Mouse (Mus musculus): ENCODE results near the gene Exosc8. TPM values are rescaled to one million over a fixed set of nuclear protein-coding genes. Genes with fewer than 3 reads are reported as not detected.
"Not testable (repeated sequence)": the region's sequence is repeated elsewhere in the genome, so short reads cannot be mapped to it uniquely, and the experiment has no call there.

Exosc8 gene
- polyA plus RNA-seq, 1 experiment: 25.5 TPM

- WGBS: 84% methylated on average over 14 of the region's 14 CpGs
- no peak for TF ChIP-seq POLR2A (IDR thresholded peaks at IDR 0.05; ENCODE audit: low read depth, low read length)
- no peak for TF ChIP-seq CTCF (IDR thresholded peaks at IDR 0.05; ENCODE audit: extremely low read depth, insufficient read depth, insufficient read length, insufficient replicate concordance)
- H3K27ac ChIP-seq (ENCODE audit: insufficient read depth, low read length): no peak overlapping the region
Observed at GRCm38 (mm10) chr3:54766034-54766433, 30.8 kb upstream of the Exosc8 start.

GRCm38 (mm10) chr3:54765521-54765920, 30.3 kb upstream of the Exosc8 start:
- H3K36me3 ChIP-seq (ENCODE audit: control insufficient read depth, insufficient read depth, low read length); H3K27me3 ChIP-seq (ENCODE audit: control insufficient read depth, insufficient read depth, low read length); H3K4me3 ChIP-seq (ENCODE audit: extremely low read depth, insufficient read depth, insufficient read length); H3K4me1 ChIP-seq (ENCODE audit: control insufficient read depth, insufficient read depth, insufficient read length); DNase-seq (ENCODE audit: low read depth in 1 of 2, low spot score in 2 of 2); H3K27ac ChIP-seq (ENCODE audit: insufficient read depth, low read length): not testable (repeated sequence)
- 89% methylated on average over 6 of the region's 6 CpGs for WGBS

More at GRCm38 (mm10) chr3:54766034-54766433, 30.8 kb upstream of the Exosc8 start:
- no peak for DNase-seq (ENCODE audit: low read depth in 1 of 2, low spot score in 2 of 2)
- Histone ChIP-seq H3K4me1 (ENCODE audit: control insufficient read depth, insufficient read depth, insufficient read length) (no peaks in the 10 kb centered on the region), H3K4me3 (ENCODE audit: extremely low read depth, insufficient read depth, insufficient read length) (no peak overlapping the region), H3K27me3 (ENCODE audit: control insufficient read depth, insufficient read depth, low read length) (no peaks in the 10 kb centered on the region), H3K36me3 (ENCODE audit: control insufficient read depth, insufficient read depth, low read length) (no peaks in the 10 kb centered on the region)

GRCm38 (mm10) chr3:54764418-54764817, 29.2 kb upstream of the Exosc8 start:
- no peak for DNase-seq (ENCODE audit: low read depth in 1 of 2, low spot score in 2 of 2)

GRCm38 (mm10) chr3:54761258-54761657, 26.1 kb upstream of the Exosc8 start:
- Histone ChIP-seq H3K4me3 (ENCODE audit: extremely low read depth, insufficient read depth, insufficient read length) (no peak overlapping the region), H3K27me3 (ENCODE audit: control insufficient read depth, insufficient read depth, low read length) (peaks cover 3% of the 10 kb centered on the region; the same call in 1 of the 2 replicates), H3K4me1 (ENCODE audit: control insufficient read depth, insufficient read depth, insufficient read length) (no peaks in the 10 kb centered on the region), H3K36me3 (ENCODE audit: control insufficient read depth, insufficient read depth, low read length) (no peaks in the 10 kb centered on the region), H3K27ac (ENCODE audit: insufficient read depth, low read length) (no peak overlapping the region)
- 86% methylated on average over 1 of the region's 1 CpGs for WGBS
- no peak for DNase-seq (ENCODE audit: low read depth in 1 of 2, low spot score in 2 of 2)
- TF ChIP-seq POLR2A (IDR thresholded peaks at IDR 0.05; ENCODE audit: low read depth, low read length): no peak
- no peak for TF ChIP-seq CTCF (IDR thresholded peaks at IDR 0.05; ENCODE audit: extremely low read depth, insufficient read depth, insufficient read length, insufficient replicate concordance)

More at GRCm38 (mm10) chr3:54764418-54764817, 29.2 kb upstream of the Exosc8 start:
- no peaks in the 10 kb centered on the region for H3K36me3 ChIP-seq (ENCODE audit: control insufficient read depth, insufficient read depth, low read length)
- H3K4me3 ChIP-seq (ENCODE audit: extremely low read depth, insufficient read depth, insufficient read length): no peak overlapping the region
- H3K27ac ChIP-seq (ENCODE audit: insufficient read depth, low read length): no peak overlapping the region
- H3K4me1 ChIP-seq (ENCODE audit: control insufficient read depth, insufficient read depth, insufficient read length): no peaks in the 10 kb centered on the region
- H3K27me3 ChIP-seq (ENCODE audit: control insufficient read depth, insufficient read depth, low read length): no peaks in the 10 kb centered on the region
- no peak for TF ChIP-seq POLR2A (IDR thresholded peaks at IDR 0.05; ENCODE audit: low read depth, low read length)
- TF ChIP-seq CTCF (IDR thresholded peaks at IDR 0.05; ENCODE audit: extremely low read depth, insufficient read depth, insufficient read length, insufficient replicate concordance): no peak
- WGBS: 88% methylated on average over 18 of the region's 18 CpGs

- WGBS: 88% methylated on average over 15 of the region's 15 CpGs
- no peak for DNase-seq (ENCODE audit: low read depth in 1 of 2, low spot score in 2 of 2)
- Histone ChIP-seq H3K4me1 (ENCODE audit: control insufficient read depth, insufficient read depth, insufficient read length) (no peaks in the 10 kb centered on the region), H3K27me3 (ENCODE audit: control insufficient read depth, insufficient read depth, low read length) (peaks cover 7% of the 10 kb centered on the region; the same call in 1 of the 2 replicates), H3K4me3 (ENCODE audit: extremely low read depth, insufficient read depth, insufficient read length) (no peak overlapping the region), H3K27ac (ENCODE audit: insufficient read depth, low read length) (no peak overlapping the region), H3K36me3 (ENCODE audit: control insufficient read depth, insufficient read depth, low read length) (no peaks in the 10 kb centered on the region)
- no peak for TF ChIP-seq POLR2A (IDR thresholded peaks at IDR 0.05; ENCODE audit: low read depth, low read length)
Observed at GRCm38 (mm10) chr3:54760321-54761115, 25.3 kb upstream of the Exosc8 start.

GRCm38 (mm10) chr3:54759211-54759610, 24.0 kb upstream of the Exosc8 start:
- no peak overlapping the region for H3K4me3 ChIP-seq (ENCODE audit: extremely low read depth, insufficient read depth, insufficient read length)
- 84% methylated on average over 9 of the region's 9 CpGs for WGBS
- DNase-seq (ENCODE audit: low read depth in 1 of 2, low spot score in 2 of 2): no peak
- TF ChIP-seq POLR2A (IDR thresholded peaks at IDR 0.05; ENCODE audit: low read depth, low read length) (no peak), CTCF (IDR thresholded peaks at IDR 0.05; ENCODE audit: extremely low read depth, insufficient read depth, insufficient read length, insufficient replicate concordance) (no peak)
- H3K27me3 ChIP-seq (ENCODE audit: control insufficient read depth, insufficient read depth, low read length): peaks cover 10% of the 10 kb centered on the region
- no peaks in the 10 kb centered on the region; the same call in 1 of the 2 replicates for H3K4me1 ChIP-seq (ENCODE audit: control insufficient read depth, insufficient read depth, insufficient read length)
- no peaks in the 10 kb centered on the region for H3K36me3 ChIP-seq (ENCODE audit: control insufficient read depth, insufficient read depth, low read length)
- no peak overlapping the region for H3K27ac ChIP-seq (ENCODE audit: insufficient read depth, low read length)

- Histone ChIP-seq H3K27ac (ENCODE audit: insufficient read depth, low read length) (no peak overlapping the region), H3K4me1 (ENCODE audit: control insufficient read depth, insufficient read depth, insufficient read length) (no peaks in the 10 kb centered on the region; the same call in 1 of the 2 replicates), H3K36me3 (ENCODE audit: control insufficient read depth, insufficient read depth, low read length) (no peaks in the 10 kb centered on the region), H3K27me3 (ENCODE audit: control insufficient read depth, insufficient read depth, low read length) (peaks cover 10% of the 10 kb centered on the region), H3K4me3 (ENCODE audit: extremely low read depth, insufficient read depth, insufficient read length) (no peak overlapping the region)
- WGBS: 91% methylated on average over 8 of the region's 8 CpGs
- no peak for DNase-seq (ENCODE audit: low read depth in 1 of 2, low spot score in 2 of 2)
- no peak for TF ChIP-seq POLR2A (IDR thresholded peaks at IDR 0.05; ENCODE audit: low read depth, low read length)
- no peak for TF ChIP-seq CTCF (IDR thresholded peaks at IDR 0.05; ENCODE audit: extremely low read depth, insufficient read depth, insufficient read length, insufficient replicate concordance)
Observed at GRCm38 (mm10) chr3:54757446-54757845, 22.3 kb upstream of the Exosc8 start.

Measured in spleen, adult 2 months (tissue).